Mouse (Mus musculus) embryonic facial prominence, embryonic 11.5 days (tissue): Measurements from ENCODE around the gene Dld. TPM values are rescaled to one million over a fixed set of nuclear protein-coding genes. Genes with fewer than 3 reads are reported as not detected.

Experiments used
- ATAC-seq: fragments of 200-750 bp; cut with Nextera tagmentation; replicated peaks from 2 replicates; pipeline ENCODE4 v1.8.0; 2017; ENCODE audit warnings: low read depth; ENCODE audit not compliant: insufficient number of reproducible peaks, low FRiP score, low TSS enrichment
- DNase-seq: peaks from one replicate; pipeline ENCODE4 v3.0.0-alpha.2; 2015; ENCODE audit warnings: low spot score
- H3K27ac ChIP-seq: fragments of 300-500 bp; sonication (generic); replicated peaks from 2 replicates; pipeline ENCODE4 v1.5.1; 2014; ENCODE audit warnings: mild to moderate bottlenecking, low read depth, low read length, control low read depth
- H3K27me3 ChIP-seq: fragments of 300-500 bp; sonication (generic); 2 replicates; pipeline ENCODE4 v1.6.1; 2014; ENCODE audit warnings: mild to moderate bottlenecking, low read length, moderate library complexity, mixed read lengths; ENCODE audit not compliant: control insufficient read depth, insufficient read depth
- H3K36me3 ChIP-seq: fragments of 300-500 bp; sonication (generic); replicated peaks from 2 replicates; pipeline ENCODE4 v1.6.1; 2014; ENCODE audit warnings: low read depth, mild to moderate bottlenecking, low read length, moderate library complexity, mixed read lengths; ENCODE audit not compliant: control insufficient read depth, insufficient read depth
- H3K4me1 ChIP-seq: fragments of 300-500 bp; sonication (generic); 2 replicates; pipeline ENCODE4 v1.6.1; 2014; ENCODE audit warnings: low read length, mixed read lengths; ENCODE audit not compliant: control insufficient read depth, insufficient read depth
- H3K4me2 ChIP-seq: fragments of 300-500 bp; sonication (generic); 2 replicates; pipeline ENCODE4 v1.6.1; 2014; ENCODE audit warnings: low read depth, mild to moderate bottlenecking, control low read depth, low read length, moderate library complexity
- H3K4me3 ChIP-seq: fragments of 300-500 bp; sonication (generic); 2 replicates; pipeline ENCODE4 v1.5.1; 2014; ENCODE audit warnings: low read depth, low read length, control low read depth
- H3K9ac ChIP-seq: fragments of 300-500 bp; sonication (generic); replicated peaks from 2 replicates; pipeline ENCODE4 v1.6.1; 2014; ENCODE audit warnings: mild to moderate bottlenecking, control low read depth, low read length
- H3K9me3 ChIP-seq: fragments of 300-500 bp; sonication (generic); replicated peaks from 2 replicates; pipeline ENCODE4 v1.6.1; 2016; ENCODE audit warnings: mild to moderate bottlenecking, low read length, inconsistent platforms, mixed read lengths; ENCODE audit not compliant: control insufficient read depth
- WGBS: fragments of 180-500 bp; shearing (Covaris S2); extraction: QIAGEN DNeasy Blood & Tissue Kit; methylation state at CpG from one replicate; pipeline ENCODE4 v1.1.7; 2014; 5-methylcytosine and 5-hydroxymethylcytosine counted together
- polyA plus RNA-seq: library from polyadenylated mRNA; unstranded; fragments of >200 nt; fragmentation: Nextera tagmentation; extraction: Ambion mirVana; gene quantifications from 2 replicates; pipeline ENCODE4 v1.2.1, GENCODE M21; 2014

Dld gene
- polyA plus RNA-seq, 1 experiment from 2014 or later, result 216 TPM

- no peak for ATAC-seq
- Histone ChIP-seq H3K9ac (no peak overlapping the region), H3K36me3 (no peaks in the 10 kb centered on the region), H3K27ac (no peak overlapping the region), H3K4me1 (no peaks in the 10 kb centered on the region), H3K4me3 (no peak overlapping the region), H3K27me3 (no peaks in the 10 kb centered on the region), H3K4me2 (no peak overlapping the region), H3K9me3 (no peaks in the 10 kb centered on the region)
- WGBS, result 73% methylated on average over 3 of the region's 3 CpGs
- no peak for DNase-seq
Observed at GRCm38 (mm10) chr12:31366428-31366827, 15.2 kb upstream of the Dld start.

GRCm38 (mm10) chr12:31350191-31350943 lies 886 bp downstream of the Dld start:
- no peak for ATAC-seq
- no peak overlapping the region for H3K27ac ChIP-seq
- no peaks in the 10 kb centered on the region for H3K27me3 ChIP-seq
- H3K9ac ChIP-seq, result peak overlapping the region; percentile 84
- peak overlapping the region; percentile 37 for H3K4me2 ChIP-seq
- no peak for DNase-seq
- no peaks in the 10 kb centered on the region for H3K4me1 ChIP-seq
- no peaks in the 10 kb centered on the region for H3K9me3 ChIP-seq
- no peaks in the 10 kb centered on the region; the same call in none of the 2 replicates for H3K36me3 ChIP-seq
- peak overlapping the region; percentile 97 for H3K4me3 ChIP-seq
- WGBS, result 29% methylated on average over 15 of the region's 15 CpGs

- Histone ChIP-seq H3K4me3 (no peak overlapping the region), H3K27ac (no peak overlapping the region), H3K4me2 (no peak overlapping the region), H3K9ac (no peak overlapping the region), H3K4me1 (no peaks in the 10 kb centered on the region), H3K9me3 (no peaks in the 10 kb centered on the region), H3K36me3 (peaks cover 8% of the 10 kb centered on the region), H3K27me3 (no peaks in the 10 kb centered on the region)
- 93% methylated on average over 1 of the region's 1 CpGs for WGBS
- ATAC-seq (no peak), DNase-seq (no peak)
Observed at GRCm38 (mm10) chr12:31333261-31333660, 18.0 kb downstream of the Dld start.

- DNase-seq (no peak), ATAC-seq (no peak)
- no peaks in the 10 kb centered on the region for H3K4me1 ChIP-seq
- H3K36me3 ChIP-seq, result peaks cover 3% of the 10 kb centered on the region
- no peaks in the 10 kb centered on the region for H3K27me3 ChIP-seq
- no peak overlapping the region for H3K4me2 ChIP-seq
- no peak overlapping the region for H3K27ac ChIP-seq
- no peak overlapping the region for H3K9ac ChIP-seq
- 92% methylated on average over 9 of the region's 9 CpGs for WGBS
- no peak overlapping the region for H3K4me3 ChIP-seq
- no peaks in the 10 kb centered on the region for H3K9me3 ChIP-seq
Observed at GRCm38 (mm10) chr12:31327139-31327538, 24.1 kb downstream of the Dld start.

GRCm38 (mm10) chr12:31323136-31323695 lies 28.0 kb downstream of the Dld start:
- ATAC-seq (no peak), DNase-seq (no peak)
- WGBS, result 95% methylated on average over 9 of the region's 9 CpGs
- Histone ChIP-seq H3K9me3 (no peaks in the 10 kb centered on the region), H3K27ac (no peak overlapping the region), H3K27me3 (no peaks in the 10 kb centered on the region), H3K9ac (no peak overlapping the region), H3K4me1 (no peaks in the 10 kb centered on the region), H3K4me3 (no peak overlapping the region), H3K36me3 (no peaks in the 10 kb centered on the region; the same call in none of the 2 replicates), H3K4me2 (no peak overlapping the region)

GRCm38 (mm10) chr12:31321532-31321931 lies 29.7 kb downstream of the Dld start:
- ATAC-seq (no peak), DNase-seq (peak; percentile 33)
- Histone ChIP-seq H3K4me3 (no peak overlapping the region), H3K27ac (no peak overlapping the region), H3K9me3 (no peaks in the 10 kb centered on the region), H3K9ac (no peak overlapping the region), H3K4me2 (no peak overlapping the region), H3K4me1 (no peaks in the 10 kb centered on the region), H3K27me3 (no peaks in the 10 kb centered on the region), H3K36me3 (no peaks in the 10 kb centered on the region; the same call in none of the 2 replicates)
- WGBS, result 68% methylated on average over 1 of the region's 1 CpGs

GRCm38 (mm10) chr12:31320817-31321216 lies 30.4 kb downstream of the Dld start:
- Histone ChIP-seq H3K4me3 (no peak overlapping the region), H3K4me2 (no peak overlapping the region), H3K9ac (no peak overlapping the region), H3K9me3 (no peaks in the 10 kb centered on the region), H3K4me1 (no peaks in the 10 kb centered on the region), H3K36me3 (no peaks in the 10 kb centered on the region; the same call in none of the 2 replicates), H3K27me3 (no peaks in the 10 kb centered on the region), H3K27ac (peak overlapping the region; percentile 28; the same call in 1 of the 2 replicates)
- DNase-seq, result peak; percentile 70
- 35% methylated on average over 13 of the region's 13 CpGs for WGBS
- ATAC-seq, result peak; percentile 56; the same call in 1 of the 2 replicates

GRCm38 (mm10) chr12:31318409-31318963 lies 32.8 kb downstream of the Dld start:
- Histone ChIP-seq H3K36me3 (peaks cover 3% of the 10 kb centered on the region), H3K27me3 (no peaks in the 10 kb centered on the region), H3K9ac (no peak overlapping the region), H3K9me3 (no peaks in the 10 kb centered on the region), H3K4me1 (no peaks in the 10 kb centered on the region), H3K4me3 (no peak overlapping the region), H3K4me2 (no peak overlapping the region), H3K27ac (no peak overlapping the region)
- ATAC-seq, result no peak
- DNase-seq, result no peak
- 95% methylated on average over 10 of the region's 10 CpGs for WGBS
